Mouse (Mus musculus): ENCODE results near the gene Dnajc2. TPM values are rescaled to one million over a fixed set of nuclear protein-coding genes. Genes with fewer than 3 reads are reported as not detected.
A peak's percentile ranks its signal among the peaks of the same experiment; 100 is the strongest.
"Not testable (repeated sequence)": the region's sequence is repeated elsewhere in the genome, so short reads cannot be mapped to it uniquely, and the experiment has no call there.

Dnajc2 gene
- polyA plus RNA-seq, 3 experiments from 2014 or later, result 35.8 to 48.6 (median 41.4) TPM

GRCm38 (mm10) chr5:21739881-21740280 is 45.2 kb downstream of the Dnajc2 start:
- ATAC-seq, result no peak

DNA sequence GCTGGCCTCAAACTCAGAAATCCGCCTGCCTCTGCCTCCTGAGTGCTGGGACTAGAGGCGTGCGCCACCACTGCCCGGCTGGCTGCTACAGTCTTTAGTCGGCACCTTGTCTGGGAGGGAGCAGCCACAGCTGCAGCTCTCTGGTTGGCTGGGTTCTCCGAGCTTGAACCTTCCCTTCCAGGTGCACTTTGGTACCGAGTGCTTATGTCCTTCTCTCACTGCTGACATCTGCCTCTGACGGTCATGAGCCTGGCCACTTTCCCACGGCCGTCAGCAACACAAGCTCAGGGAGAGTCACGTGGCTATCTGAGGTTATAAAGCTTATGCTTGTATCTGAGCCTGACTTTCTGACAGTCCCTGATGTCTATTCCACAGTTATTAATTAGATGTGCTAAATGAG is 45.9 kb downstream of the Dnajc2 start:
- no peak for ATAC-seq

GRCm38 (mm10) chr5:21737620-21738019 is 47.4 kb downstream of the Dnajc2 start:
- ATAC-seq, result peak; percentile 0

DNA sequence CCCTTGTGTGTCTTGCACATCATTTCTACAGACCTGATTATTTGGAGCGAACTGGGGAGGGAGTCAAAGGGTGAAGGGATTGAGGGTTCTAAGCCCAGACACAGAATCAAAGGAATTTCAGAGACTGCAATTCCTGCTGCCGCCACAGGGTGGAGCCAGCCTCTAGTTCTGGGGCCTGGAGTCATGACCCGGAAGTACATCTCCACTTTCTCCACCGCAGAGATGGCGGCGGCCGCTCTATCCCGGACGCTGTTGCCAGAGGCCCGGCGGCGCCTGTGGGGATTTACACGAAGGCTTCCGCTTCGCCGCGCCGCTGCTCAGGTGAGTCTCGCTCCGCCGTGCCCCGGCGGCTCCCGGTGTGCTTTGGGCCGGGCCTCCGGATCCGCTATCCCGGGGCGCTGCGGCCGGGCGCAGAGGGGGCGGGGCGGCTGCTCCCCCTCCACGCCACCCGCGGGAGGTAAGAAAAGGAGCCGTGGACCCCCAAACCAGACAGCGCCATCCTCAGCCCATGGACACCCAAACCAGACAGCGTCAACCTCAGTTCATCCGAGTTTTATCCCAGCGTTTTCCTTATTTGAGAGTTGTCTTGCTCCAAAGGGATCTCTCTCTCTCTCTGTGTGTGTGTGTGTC is 48.0 kb downstream of the Dnajc2 start, which contains the start of gene Pmpcb:
Gene Pmpcb (plus strand): TSS at position 186 of the 630 bp plus-strand sequence.
- ATAC-seq, result peak; percentile 86

GRCm38 (mm10) chr5:21736046-21736445 is 49.0 kb downstream of the Dnajc2 start:
- no peak for ATAC-seq

DNA sequence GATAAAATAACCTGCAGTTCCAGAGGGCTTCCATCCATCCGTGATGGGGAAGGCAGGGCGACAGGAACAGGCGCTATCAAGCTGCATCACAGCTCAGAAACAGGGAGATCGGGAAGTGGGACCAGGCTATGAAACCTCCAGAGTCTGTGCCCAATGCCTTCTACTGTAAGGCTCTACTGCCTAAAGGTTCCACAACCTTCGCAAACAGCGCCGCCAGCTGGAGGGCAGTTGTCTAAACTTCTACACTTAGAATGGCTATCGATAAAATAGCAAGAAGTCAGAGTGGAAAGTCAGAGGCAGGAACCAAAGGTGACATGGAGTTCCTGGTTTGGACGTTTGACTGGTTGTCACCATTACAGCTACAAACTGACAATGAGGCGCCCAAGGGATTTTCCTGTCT is 49.5 kb downstream of the Dnajc2 start:
- peak; percentile 67 for ATAC-seq

DNA sequence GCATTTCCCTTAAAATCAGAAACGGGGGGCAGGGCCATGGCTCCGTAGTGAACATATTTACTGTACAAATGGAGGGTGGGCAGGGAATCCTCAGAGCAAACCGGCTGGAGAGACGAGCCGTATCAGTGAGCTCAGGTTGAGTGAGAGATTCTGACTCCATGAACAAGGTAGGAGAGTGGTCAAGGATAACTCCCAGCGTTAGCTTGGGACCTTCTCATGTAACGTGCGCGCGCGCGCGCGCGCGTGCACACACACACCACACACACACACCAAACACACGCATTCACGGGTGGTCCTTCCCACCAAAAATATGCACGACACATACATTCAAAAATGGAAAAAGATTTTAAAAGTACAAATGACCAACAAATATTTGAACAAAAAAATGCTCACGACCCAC is 50.0 kb downstream of the Dnajc2 start:
- no peak for ATAC-seq

DNA sequence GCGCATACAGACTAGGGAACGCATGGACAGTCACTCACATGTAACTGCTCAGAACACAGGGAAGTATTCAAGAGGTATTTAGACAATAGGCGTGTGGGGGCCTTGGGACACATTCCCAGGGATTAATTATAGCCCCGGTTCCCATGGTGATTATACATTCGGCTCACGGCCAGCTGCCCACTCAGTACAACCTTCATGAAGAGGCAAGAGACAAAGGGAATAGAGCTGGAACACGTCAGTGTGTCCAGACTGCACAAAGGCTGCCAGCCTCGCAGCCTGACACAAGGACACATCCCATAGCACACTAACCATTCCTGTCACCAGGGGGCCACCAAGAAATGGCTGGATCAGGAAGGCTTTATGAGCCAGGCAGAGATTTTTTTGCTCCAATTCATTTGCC is 52.1 kb downstream of the Dnajc2 start:
- ATAC-seq, result no peak

- no peak for ATAC-seq
Measured at GRCm38 (mm10) chr5:21732177-21732911, 52.7 kb downstream of the Dnajc2 start.

- no peak for ATAC-seq
Measured at GRCm38 (mm10) chr5:21729107-21729506, 55.9 kb downstream of the Dnajc2 start.

DNA sequence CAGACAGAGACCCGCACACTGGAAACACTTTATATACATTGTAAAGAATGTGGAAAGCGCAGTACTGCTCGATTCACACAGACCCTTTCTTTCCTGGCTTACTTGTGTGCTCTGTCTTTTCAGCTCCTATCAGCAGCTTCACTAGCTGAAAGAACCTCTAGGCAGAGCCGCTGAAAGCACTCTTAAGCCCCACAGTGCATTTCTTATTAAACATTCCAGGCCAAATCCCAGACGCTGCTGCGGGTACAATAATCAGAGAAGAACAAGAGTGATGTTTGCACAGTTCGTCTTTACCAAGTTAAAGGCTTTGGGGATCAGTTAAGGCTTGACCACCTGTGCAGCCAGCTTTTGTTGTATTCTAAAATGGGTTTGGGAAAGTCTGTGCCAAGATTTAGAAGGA is 60.2 kb downstream of the Dnajc2 start:
- no peak for ATAC-seq

GRCm38 (mm10) chr5:21724427-21724826 is 60.6 kb downstream of the Dnajc2 start:
- ATAC-seq, result no peak

DNA sequence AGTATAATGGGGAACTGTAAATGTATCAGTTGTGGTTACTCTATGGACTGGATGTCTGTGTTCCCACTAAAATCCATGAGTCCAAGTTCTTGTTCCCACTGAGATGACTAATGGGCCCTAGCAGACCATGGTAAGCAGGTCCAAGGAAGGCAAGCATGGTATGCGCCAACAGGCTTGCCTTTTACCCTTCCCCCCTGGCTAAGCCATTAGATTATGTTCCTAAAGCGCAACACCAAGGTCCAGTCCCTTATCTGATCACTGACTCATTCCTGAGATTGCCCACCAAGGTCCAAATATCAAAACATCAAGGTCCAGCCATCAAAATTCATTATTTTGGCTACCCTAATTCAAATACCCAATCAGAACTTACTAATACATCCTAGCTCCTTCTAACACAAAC is 65.8 kb downstream of the Dnajc2 start:
- ATAC-seq, result no peak

GRCm38 (mm10) chr5:21718546-21718945 is 66.5 kb downstream of the Dnajc2 start:
- ATAC-seq, result no peak

DNA sequence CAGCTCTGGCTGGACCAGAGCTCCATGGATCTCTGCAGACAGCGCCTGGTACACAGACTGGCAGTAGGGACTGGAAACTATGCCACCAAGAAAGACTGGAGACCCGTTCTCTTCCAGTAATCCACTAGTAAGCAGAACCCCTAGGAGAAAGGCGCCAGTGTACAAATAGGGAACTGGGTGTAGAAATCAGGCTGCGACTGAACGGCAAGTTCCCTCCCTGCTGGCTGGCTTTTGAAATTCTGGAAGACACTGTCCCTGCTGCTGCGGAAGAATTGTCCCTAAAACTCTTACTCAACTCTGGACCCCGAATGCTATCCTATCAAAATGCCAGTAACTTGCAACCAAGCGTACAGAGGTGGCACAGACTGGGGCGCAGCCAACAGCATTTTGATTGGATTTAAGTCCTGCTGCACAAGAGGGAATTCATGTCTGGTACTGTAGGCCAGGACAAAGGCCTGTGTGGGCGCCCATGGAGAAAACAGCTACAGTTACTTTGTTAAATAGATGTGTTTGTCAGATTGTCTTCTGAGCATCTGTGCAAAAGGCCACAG is 67.8 kb downstream of the Dnajc2 start:
- no peak for ATAC-seq

DNA sequence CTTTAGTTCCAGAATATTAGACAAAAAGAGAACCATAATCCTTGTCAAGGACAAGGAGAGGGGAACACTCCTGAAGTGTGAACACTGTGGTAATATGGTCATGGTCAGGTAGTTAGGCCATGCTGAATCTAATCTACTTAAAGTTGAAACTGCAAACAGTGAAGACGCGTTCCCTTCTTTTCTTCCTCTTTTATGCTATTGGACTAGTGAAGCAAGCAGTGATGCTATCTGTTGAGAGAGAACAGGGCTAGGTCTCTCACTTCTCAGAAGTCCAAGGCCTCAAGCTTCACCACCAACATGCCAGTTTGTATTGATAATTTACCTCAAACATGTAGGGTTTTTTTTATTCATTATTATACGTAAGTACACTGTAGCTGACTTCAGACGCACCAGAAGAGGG is 70.6 kb downstream of the Dnajc2 start:
- no peak for ATAC-seq

DNA sequence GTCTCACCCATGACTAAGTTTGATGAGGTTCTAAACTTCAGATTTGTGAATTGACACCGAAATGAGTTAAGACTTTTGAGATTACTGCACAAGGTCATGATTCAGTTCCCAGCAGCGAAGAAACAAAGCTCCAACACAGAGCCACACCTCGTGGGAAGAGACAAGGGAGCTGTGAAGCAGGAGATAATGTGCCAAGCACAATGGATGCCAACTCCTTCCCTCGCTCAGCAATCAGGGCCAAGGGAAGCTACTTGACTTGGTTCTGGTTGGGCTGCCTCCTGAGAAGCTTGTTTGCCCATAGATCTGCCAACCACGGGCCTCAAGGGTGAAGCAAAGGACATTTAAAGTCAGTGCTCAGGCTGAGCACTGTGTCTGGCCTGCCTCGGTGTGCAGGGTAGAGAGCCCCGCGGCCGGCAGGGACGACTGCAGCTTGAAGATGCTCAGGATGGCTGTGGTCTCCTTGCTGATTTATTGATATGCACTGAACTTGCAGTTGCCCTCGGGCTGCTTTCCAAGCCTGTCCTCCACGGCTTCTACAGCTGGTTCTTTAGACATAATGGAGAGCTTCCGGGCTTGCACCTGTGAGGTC is 72.8 kb downstream of the Dnajc2 start:
- ATAC-seq, result no peak

DNA sequence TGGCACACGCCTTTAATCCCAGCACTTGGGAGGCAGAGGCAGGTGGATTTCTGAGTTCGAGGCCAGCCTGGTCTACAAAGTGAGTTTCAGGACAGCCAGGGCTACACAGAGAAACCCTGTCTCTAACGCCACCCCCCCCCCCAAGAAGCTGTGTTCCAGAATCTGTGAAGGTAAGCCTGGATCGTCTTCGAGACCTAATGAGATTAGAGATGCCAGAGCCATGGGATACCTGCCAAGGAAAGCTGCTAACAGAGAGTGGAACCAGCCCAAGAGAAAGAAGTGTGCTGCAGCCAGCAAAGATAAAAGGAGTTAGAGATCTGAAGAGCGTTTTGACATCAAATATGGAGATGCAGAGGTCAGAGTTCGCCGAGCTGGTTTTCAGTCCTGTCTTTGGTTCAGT is 77.0 kb downstream of the Dnajc2 start:
- ATAC-seq, result not testable (repeated sequence)

Other genes with a start within 250 kb of the Dnajc2 start
- gene Lrrc17, start 241.7 kb downstream of the Dnajc2 start, polyA plus RNA-seq (2017; shearing (Covaris generic)), result not detected
- under 1 TPM in 1 of 3 experiments, not detected in 2; 0.31 TPM for gene Fbxl13, start 139.6 kb downstream of the Dnajc2 start, polyA plus RNA-seq (2017; shearing (Covaris generic))
- 10 to 100 TPM; 31.2 to 38.3 (median 33.2) TPM for gene Armc10, start 139.4 kb downstream of the Dnajc2 start, polyA plus RNA-seq (2017; shearing (Covaris generic))
- gene Napepld, start 83.9 kb downstream of the Dnajc2 start, polyA plus RNA-seq (2017; shearing (Covaris generic)), result 1 to 10 TPM; 2.0 to 3.9 (median 2.6) TPM
- 10 to 100 TPM; 79.0 to 84.3 (median 82.6) TPM for gene Pmpcb, start 48.1 kb downstream of the Dnajc2 start, polyA plus RNA-seq (2017; shearing (Covaris generic))
- 100 to 1,000 TPM; 141 to 170 (median 159) TPM for gene Psmc2, start within 50 bp of the Dnajc2 start, polyA plus RNA-seq (2017; shearing (Covaris generic))
- gene Slc26a5, start 80.4 kb upstream of the Dnajc2 start, polyA plus RNA-seq (2017; shearing (Covaris generic)), result not detected